Mouse (Mus musculus) CH12.LX (cell line): ENCODE measurements around the gene Gm43518. TPM values are rescaled to one million over a fixed set of nuclear protein-coding genes. Genes with fewer than 3 reads are reported as not detected.

Source experiments
- DNase-seq: peaks from one replicate; pipeline ENCODE4 v3.0.0-alpha.2; 2013; ENCODE audit errors: extremely low read depth
- H3K27ac ChIP-seq: 2 replicates; pipeline ENCODE4 v1.5.1; 2012; ENCODE audit warnings: low read depth, mild to moderate bottlenecking, control low read depth, moderate library complexity; ENCODE audit not compliant: insufficient read depth
- H3K27me3 ChIP-seq: replicated peaks from 2 replicates; pipeline ENCODE3; 2012; ENCODE audit warnings: inconsistent platforms
- H3K36me3 ChIP-seq, 2 experiments: replicated peaks in 1 of 2; 2 replicates each; pipeline versions ENCODE3 to v1.6.1; 2012; ENCODE audit warnings: inconsistent platforms in 1 of 2, low read length in 1 of 2, mild to moderate bottlenecking in 1 of 2, mixed read lengths in 1 of 2, moderate library complexity in 1 of 2; ENCODE audit not compliant: control insufficient read depth in 1 of 2, insufficient read depth in 1 of 2
- H3K4me1 ChIP-seq, 2 experiments: 2 replicates each; pipeline ENCODE4 v1.6.1; 2012; ENCODE audit warnings: inconsistent platforms in 1 of 2, moderate library complexity in 1 of 2; ENCODE audit not compliant: insufficient read depth in 2 of 2, control insufficient read depth in 1 of 2
- H3K4me2 ChIP-seq: 2 replicates; pipeline ENCODE4 v1.6.1; 2012; ENCODE audit warnings: low read depth, mild to moderate bottlenecking, control low read depth; ENCODE audit not compliant: poor library complexity, insufficient read depth, severe bottlenecking
- H3K4me3 ChIP-seq, 3 experiments: fragments of 150-350 bp in 1 of 3; sonication (generic) in 1 of 3; replicated peaks in 1 of 3; 2 replicates each; pipeline versions ENCODE3 to v1.5.1; 2011 to 2012; ENCODE audit warnings: low read depth in 2 of 3, low read length in 2 of 3, mild to moderate bottlenecking in 2 of 3, moderate library complexity in 2 of 3, control low read depth in 1 of 3, improper control_type of control experiment in 1 of 3, inconsistent platforms in 1 of 3, mixed read lengths in 1 of 3; ENCODE audit not compliant: poor library complexity in 1 of 3
- H3K79me2 ChIP-seq: replicated peaks from 2 replicates; pipeline ENCODE4 v1.6.1; 2012; ENCODE audit warnings: mild to moderate bottlenecking, moderate library complexity; ENCODE audit not compliant: control insufficient read depth, poor library complexity, insufficient read depth, severe bottlenecking; ENCODE audit errors: extremely low read depth
- H3K9ac ChIP-seq: 2 replicates; pipeline ENCODE4 v1.6.1; 2012; ENCODE audit warnings: low read depth, mild to moderate bottlenecking, control low read depth, moderate library complexity; ENCODE audit not compliant: insufficient read depth
- H3K9me3 ChIP-seq: replicated peaks from 2 replicates; pipeline ENCODE3; 2012; ENCODE audit warnings: low read length, inconsistent platforms, mixed read lengths
- CHD1 ChIP-seq: IDR thresholded peaks from 2 replicates; pipeline ENCODE4 v1.6.1; 2012; ENCODE audit warnings: low read depth, low read length, improper control_type of control experiment, inconsistent platforms
- CHD2 ChIP-seq: IDR thresholded peaks from 2 replicates; pipeline ENCODE4 v1.6.1; 2011; ENCODE audit warnings: low read length, improper control_type of control experiment
- ELF1 ChIP-seq: IDR thresholded peaks from 2 replicates; pipeline ENCODE4 v1.6.1; 2014; ENCODE audit warnings: low read depth, mild to moderate bottlenecking, inconsistent platforms, low read length, improper control_type of control experiment
- ETS1 ChIP-seq: conservative IDR thresholded peaks from 2 replicates; pipeline ENCODE4 v1.6.1; 2012; ENCODE audit warnings: low read depth, mild to moderate bottlenecking, inconsistent platforms, low read length, improper control_type of control experiment, moderate library complexity
- GABPA ChIP-seq: IDR thresholded peaks from 2 replicates; pipeline ENCODE4 v1.6.1; 2012; ENCODE audit warnings: low read depth, low read length, improper control_type of control experiment, inconsistent platforms; ENCODE audit not compliant: insufficient replicate concordance
- JUN ChIP-seq: IDR thresholded peaks from 2 replicates; pipeline ENCODE4 v1.6.1; 2011; ENCODE audit warnings: low read depth, mild to moderate bottlenecking, low read length, improper control_type of control experiment, moderate library complexity; ENCODE audit not compliant: insufficient read depth
- JUND ChIP-seq: conservative IDR thresholded peaks from 2 replicates; pipeline ENCODE4 v1.6.1; 2011; ENCODE audit warnings: low read depth, low read length, improper control_type of control experiment
- MAFK ChIP-seq: IDR thresholded peaks from 2 replicates; pipeline ENCODE4 v1.6.1; 2011; ENCODE audit warnings: low read length, improper control_type of control experiment; ENCODE audit not compliant: insufficient replicate concordance
- MAX ChIP-seq: IDR thresholded peaks from 2 replicates; pipeline ENCODE4 v1.6.1; 2011; ENCODE audit warnings: low read length, improper control_type of control experiment
- MXI1 ChIP-seq: IDR thresholded peaks from 2 replicates; pipeline ENCODE4 v1.6.1; 2011; ENCODE audit warnings: mild to moderate bottlenecking, low read depth, low read length, improper control_type of control experiment
- MYC ChIP-seq: IDR thresholded peaks from 2 replicates; pipeline ENCODE4 v1.6.1; 2011; ENCODE audit warnings: low read depth, mild to moderate bottlenecking, improper control_type of control experiment, low read length
- NELFE ChIP-seq: IDR thresholded peaks from 2 replicates; pipeline ENCODE4 v1.6.1; 2011; ENCODE audit warnings: low read depth, low read length, improper control_type of control experiment
- PAX5 ChIP-seq: IDR thresholded peaks from 2 replicates; pipeline ENCODE4 v1.6.1; 2012; ENCODE audit warnings: low read length, inconsistent platforms, mixed read lengths
- POLR2AphosphoS2 ChIP-seq: IDR thresholded peaks from 2 replicates; pipeline ENCODE4 v1.6.1; 2011; ENCODE audit warnings: low read depth, low read length, improper control_type of control experiment
- RAD21 ChIP-seq: IDR thresholded peaks from 2 replicates; pipeline ENCODE4 v1.6.1; 2011; ENCODE audit warnings: low read depth, mild to moderate bottlenecking, low read length, improper control_type of control experiment, moderate library complexity
- SMC3 ChIP-seq: IDR thresholded peaks from 2 replicates; pipeline ENCODE4 v1.6.1; 2011; ENCODE audit warnings: low read depth, low read length, improper control_type of control experiment
- TCF12 ChIP-seq: IDR thresholded peaks from 2 replicates; pipeline ENCODE4 v1.6.1; 2014; ENCODE audit warnings: low read depth, mild to moderate bottlenecking, inconsistent platforms, low read length, improper control_type of control experiment
- UBTF ChIP-seq: IDR thresholded peaks from 2 replicates; pipeline ENCODE4 v1.6.1; 2012; ENCODE audit warnings: low read depth, mild to moderate bottlenecking, inconsistent platforms, low read length, improper control_type of control experiment, moderate library complexity
- USF1 ChIP-seq: IDR thresholded peaks from 2 replicates; pipeline ENCODE4 v1.6.1; 2014; ENCODE audit warnings: low read depth, mild to moderate bottlenecking, inconsistent platforms, low read length, improper control_type of control experiment
- ZC3H11A ChIP-seq: IDR thresholded peaks from 2 replicates; pipeline ENCODE4 v1.6.1; 2012; ENCODE audit warnings: low read depth, mild to moderate bottlenecking, inconsistent platforms, low read length, improper control_type of control experiment
- ZNF384 ChIP-seq: IDR thresholded peaks from 2 replicates; pipeline ENCODE4 v1.6.1; 2012; ENCODE audit warnings: low read depth, low read length, improper control_type of control experiment, inconsistent platforms
- dilution Hi-C: fragments of 300-500 bp; cut with MboI; formaldehyde crosslinking; loops from 2 replicates; pipeline ENCODE4 v1.14.3; 2020; ENCODE audit warnings: low sequenced_read_pairs; ENCODE audit not compliant: extremely low pct_unique_long_range_greater_than_20kb, extremely low pct_ligation_motif_present
- in situ Hi-C: fragments of 300-500 bp; cut with MboI; formaldehyde crosslinking; loops from 3 replicates; pipeline ENCODE4 v1.14.3; 2019; ENCODE audit warnings: low sequenced_read_pairs, low pct_ligation_motif_present, low pct_unique_long_range_greater_than_20kb, mixed read lengths
- polyA plus RNA-seq: library from polyadenylated mRNA; unstranded; fragments of >175 nt; gene quantifications from 2 replicates; pipeline ENCODE4 v1.2.1, GENCODE M21; 2012; ENCODE audit warnings: low read depth; ENCODE audit not compliant: insufficient read length
- total RNA-seq, 2 experiments: library from RNA; depleted of rRNA; stranded (reverse); fragments of 300-350 nt in 1 of 2; fragments of >200 nt in 1 of 2; gene quantifications; 2 replicates each; pipeline ENCODE4 v1.2.3; 2012 to 2014

Gm43518 gene
- total and polyA plus RNA-seq, 3 experiments, result 0.87 TPM; not detected in 2

- Histone ChIP-seq H3K27ac (no peak overlapping the region), H3K4me2 (no peak overlapping the region), H3K4me1 (peaks cover 11 to 28% of the 10 kb centered on the region in 2 experiments), H3K9ac (no peak overlapping the region), H3K27me3 (no peaks in the 10 kb centered on the region), H3K4me3 (no peak overlapping the region), H3K9me3 (peaks cover 2% of the 10 kb centered on the region), H3K79me2 (no peaks in the 10 kb centered on the region), H3K36me3 (peaks cover 0 to 2% of the 10 kb centered on the region in 2 experiments)
- TF ChIP-seq POLR2AphosphoS2 (no peak), RAD21 (no peak), PAX5 (no peak), USF1 (no peak), MYC (no peak), MAFK (no peak), MXI1 (no peak), ETS1 (no peak), SMC3 (no peak), JUN (no peak), CHD2 (no peak), CHD1 (no peak), ZC3H11A (no peak), MAX (no peak), ZNF384 (no peak), JUND (no peak), NELFE (no peak), ELF1 (no peak), TCF12 (no peak)
- in situ Hi-C loops (no loop called here), dilution Hi-C loops (no loop called here)
- DNase-seq, result no peak
Measured at GRCm38 (mm10) chr5:123935931-123936330, 8.7 kb downstream of the Gm43518 start.

GRCm38 (mm10) chr5:123938479-123938878 is 11.3 kb downstream of the Gm43518 start:
- DNase-seq, result no peak

More at GRCm38 (mm10) chr5:123938479-123938878, 11.3 kb downstream of the Gm43518 start:
- H3K4me3 ChIP-seq, result no peak overlapping the region
- peaks cover 9 to 22% of the 10 kb centered on the region in 2 experiments for H3K4me1 ChIP-seq
- peaks cover 0 to 2% of the 10 kb centered on the region in 2 experiments for H3K36me3 ChIP-seq
- H3K79me2 ChIP-seq, result no peaks in the 10 kb centered on the region
- H3K27ac ChIP-seq, result no peak overlapping the region
- H3K4me2 ChIP-seq, result no peak overlapping the region
- dilution Hi-C loops (no loop called here), in situ Hi-C loops (no loop called here)
- no peaks in the 10 kb centered on the region for H3K9me3 ChIP-seq
- no peak overlapping the region for H3K9ac ChIP-seq
- no peaks in the 10 kb centered on the region for H3K27me3 ChIP-seq
- TF ChIP-seq GABPA (no peak), UBTF (no peak)
